Mouse (Mus musculus): ENCODE measurements around the gene Tas1r2. TPM values are rescaled to one million over a fixed set of nuclear protein-coding genes. Genes with fewer than 3 reads are reported as not detected.

The Tas1r2 gene
- polyA plus RNA-seq, 1 experiment from 2014 or later = not detected

- Histone ChIP-seq H3K4me2 (ENCODE audit: low read depth, low read length) (peak overlapping the region; percentile 50), H3K36me3 (ENCODE audit: control insufficient read depth, insufficient read depth, low read length) (peaks cover 41% of the 10 kb centered on the region), H3K27me3 (replicated peaks; ENCODE audit: control insufficient read depth, insufficient read depth, low read length) (no peaks in the 10 kb centered on the region), H3K9ac (ENCODE audit: low read depth, low read length) (no peak overlapping the region), H3K4me3 (ENCODE audit: low read depth, low read length) (peak overlapping the region; percentile 13; the same call in 1 of the 2 replicates), H3K4me1 (ENCODE audit: control insufficient read depth, insufficient read depth, low read length) (no peaks in the 10 kb centered on the region), H3K9me3 (ENCODE audit: control insufficient read depth, low read length) (peaks cover 6% of the 10 kb centered on the region; the same call in 1 of the 2 replicates), H3K27ac (replicated peaks; ENCODE audit: low read depth, low read length) (peak overlapping the region; percentile 44)
- WGBS = 63% methylated on average over 3 of the region's 3 CpGs
- no peak for DNase-seq (ENCODE audit: low spot score)
- ATAC-seq (ENCODE audit: low read depth) = no peak
Observed at GRCm38 (mm10) chr4:139617001-139617364, 36.4 kb upstream of the Tas1r2 start.

GRCm38 (mm10) chr4:139619765-139620164 is 33.6 kb upstream of the Tas1r2 start:
- Histone ChIP-seq H3K4me2 (ENCODE audit: low read depth, low read length) (no peak overlapping the region), H3K4me1 (ENCODE audit: control insufficient read depth, insufficient read depth, low read length) (peaks cover 12% of the 10 kb centered on the region; the same call in 1 of the 2 replicates), H3K36me3 (ENCODE audit: control insufficient read depth, insufficient read depth, low read length) (peaks cover 19% of the 10 kb centered on the region), H3K9me3 (ENCODE audit: control insufficient read depth, low read length) (no peaks in the 10 kb centered on the region), H3K27ac (replicated peaks; ENCODE audit: low read depth, low read length) (no peak overlapping the region), H3K9ac (ENCODE audit: low read depth, low read length) (no peak overlapping the region), H3K4me3 (ENCODE audit: low read depth, low read length) (no peak overlapping the region), H3K27me3 (replicated peaks; ENCODE audit: control insufficient read depth, insufficient read depth, low read length) (no peaks in the 10 kb centered on the region)
- ATAC-seq (ENCODE audit: low read depth) (no peak), DNase-seq (ENCODE audit: low spot score) (no peak)
- WGBS = 75% methylated on average over 6 of the region's 6 CpGs

GRCm38 (mm10) chr4:139622373-139623282 is 30.7 kb upstream of the Tas1r2 start, which contains the start of gene Aldh4a1:
Aldh4a1 (plus strand) TSS chr4:139622866.
- ATAC-seq (ENCODE audit: low read depth) = peak; percentile 100
- H3K9me3 ChIP-seq (ENCODE audit: control insufficient read depth, low read length) = no peaks in the 10 kb centered on the region
- H3K27ac ChIP-seq (replicated peaks; ENCODE audit: low read depth, low read length) = peak within 1 kb of the TSS; percentile 78
- H3K27me3 ChIP-seq (replicated peaks; ENCODE audit: control insufficient read depth, insufficient read depth, low read length) = no peaks in the 10 kb centered on the region
- under 1% methylated on average over 30 of the region's 38 CpGs for WGBS
- H3K4me2 ChIP-seq (ENCODE audit: low read depth, low read length) = peak within 1 kb of the TSS; percentile 79
- H3K9ac ChIP-seq (ENCODE audit: low read depth, low read length) = peak within 1 kb of the TSS; percentile 70
- H3K4me3 ChIP-seq (ENCODE audit: low read depth, low read length) = peak within 1 kb of the TSS; percentile 62
- H3K36me3 ChIP-seq (ENCODE audit: control insufficient read depth, insufficient read depth, low read length) = no peaks in the 10 kb centered on the region
- peaks cover 12% of the 10 kb centered on the region; the same call in 1 of the 2 replicates for H3K4me1 ChIP-seq (ENCODE audit: control insufficient read depth, insufficient read depth, low read length)
- peak; percentile 99 for DNase-seq (ENCODE audit: low spot score)

- Histone ChIP-seq H3K4me1 (ENCODE audit: control insufficient read depth, insufficient read depth, low read length) (peaks cover 12% of the 10 kb centered on the region; the same call in 1 of the 2 replicates), H3K4me3 (ENCODE audit: low read depth, low read length) (peak overlapping the region; percentile 62), H3K27me3 (replicated peaks; ENCODE audit: control insufficient read depth, insufficient read depth, low read length) (no peaks in the 10 kb centered on the region), H3K36me3 (ENCODE audit: control insufficient read depth, insufficient read depth, low read length) (no peaks in the 10 kb centered on the region), H3K9me3 (ENCODE audit: control insufficient read depth, low read length) (no peaks in the 10 kb centered on the region), H3K27ac (replicated peaks; ENCODE audit: low read depth, low read length) (no peak overlapping the region), H3K9ac (ENCODE audit: low read depth, low read length) (peak overlapping the region; percentile 70), H3K4me2 (ENCODE audit: low read depth, low read length) (peak overlapping the region; percentile 79)
- WGBS = 26% methylated on average over 21 of the region's 21 CpGs
- DNase-seq (ENCODE audit: low spot score) (no peak), ATAC-seq (ENCODE audit: low read depth) (no peak)
Observed at GRCm38 (mm10) chr4:139623434-139624115, 29.8 kb upstream of the Tas1r2 start.

- no peak overlapping the region; the same call in 1 of the 2 replicates for H3K27ac ChIP-seq (replicated peaks; ENCODE audit: low read depth, low read length)
- DNase-seq (ENCODE audit: low spot score) (no peak), ATAC-seq (ENCODE audit: low read depth) (no peak)
- H3K36me3 ChIP-seq (ENCODE audit: control insufficient read depth, insufficient read depth, low read length) = no peaks in the 10 kb centered on the region
- peak overlapping the region; percentile 62 for H3K4me3 ChIP-seq (ENCODE audit: low read depth, low read length)
- H3K9me3 ChIP-seq (ENCODE audit: control insufficient read depth, low read length) = no peaks in the 10 kb centered on the region
- peak overlapping the region; percentile 34; the same call in 1 of the 2 replicates for H3K9ac ChIP-seq (ENCODE audit: low read depth, low read length)
- no peaks in the 10 kb centered on the region for H3K27me3 ChIP-seq (replicated peaks; ENCODE audit: control insufficient read depth, insufficient read depth, low read length)
- peaks cover 12% of the 10 kb centered on the region; the same call in 1 of the 2 replicates for H3K4me1 ChIP-seq (ENCODE audit: control insufficient read depth, insufficient read depth, low read length)
- H3K4me2 ChIP-seq (ENCODE audit: low read depth, low read length) = peak overlapping the region; percentile 79
- WGBS = 50% methylated on average over 5 of the region's 5 CpGs
Observed at GRCm38 (mm10) chr4:139624116-139624489, 29.2 kb upstream of the Tas1r2 start.

GRCm38 (mm10) chr4:139624706-139625105 is 28.6 kb upstream of the Tas1r2 start:
- Histone ChIP-seq H3K4me3 (ENCODE audit: low read depth, low read length) (no peak overlapping the region), H3K4me1 (ENCODE audit: control insufficient read depth, insufficient read depth, low read length) (peaks cover 12% of the 10 kb centered on the region; the same call in 1 of the 2 replicates), H3K27ac (replicated peaks; ENCODE audit: low read depth, low read length) (no peak overlapping the region), H3K36me3 (ENCODE audit: control insufficient read depth, insufficient read depth, low read length) (no peaks in the 10 kb centered on the region), H3K4me2 (ENCODE audit: low read depth, low read length) (peak overlapping the region; percentile 79), H3K9ac (ENCODE audit: low read depth, low read length) (no peak overlapping the region; the same call in 1 of the 2 replicates), H3K9me3 (ENCODE audit: control insufficient read depth, low read length) (no peaks in the 10 kb centered on the region), H3K27me3 (replicated peaks; ENCODE audit: control insufficient read depth, insufficient read depth, low read length) (no peaks in the 10 kb centered on the region)
- DNase-seq (ENCODE audit: low spot score) = peak; percentile 66
- WGBS = 68% methylated on average over 10 of the region's 10 CpGs
- no peak for ATAC-seq (ENCODE audit: low read depth)

GRCm38 (mm10) chr4:139627361-139627760 is 26.0 kb upstream of the Tas1r2 start:
- no peaks in the 10 kb centered on the region for H3K36me3 ChIP-seq (ENCODE audit: control insufficient read depth, insufficient read depth, low read length)
- peaks cover 18% of the 10 kb centered on the region; the same call in 1 of the 2 replicates for H3K4me1 ChIP-seq (ENCODE audit: control insufficient read depth, insufficient read depth, low read length)
- no peak overlapping the region for H3K4me3 ChIP-seq (ENCODE audit: low read depth, low read length)
- ATAC-seq (ENCODE audit: low read depth) (no peak), DNase-seq (ENCODE audit: low spot score) (no peak)
- no peak overlapping the region for H3K4me2 ChIP-seq (ENCODE audit: low read depth, low read length)
- H3K9me3 ChIP-seq (ENCODE audit: control insufficient read depth, low read length) = no peaks in the 10 kb centered on the region
- H3K9ac ChIP-seq (ENCODE audit: low read depth, low read length) = no peak overlapping the region
- H3K27me3 ChIP-seq (replicated peaks; ENCODE audit: control insufficient read depth, insufficient read depth, low read length) = no peaks in the 10 kb centered on the region
- no peak overlapping the region for H3K27ac ChIP-seq (replicated peaks; ENCODE audit: low read depth, low read length)
- 95% methylated on average over 11 of the region's 11 CpGs for WGBS

- DNase-seq (ENCODE audit: low spot score) (no peak), ATAC-seq (ENCODE audit: low read depth) (no peak)
- H3K36me3 ChIP-seq (ENCODE audit: control insufficient read depth, insufficient read depth, low read length) = no peaks in the 10 kb centered on the region
- no peaks in the 10 kb centered on the region for H3K9me3 ChIP-seq (ENCODE audit: control insufficient read depth, low read length)
- no peak overlapping the region for H3K4me2 ChIP-seq (ENCODE audit: low read depth, low read length)
- H3K4me1 ChIP-seq (ENCODE audit: control insufficient read depth, insufficient read depth, low read length) = 0 out of 2 replicates have a peak, but pooled peaks cover 5% of the 10 kb centered on the region
- no peak overlapping the region for H3K4me3 ChIP-seq (ENCODE audit: low read depth, low read length)
- WGBS = 70% methylated on average over 10 of the region's 10 CpGs
- H3K9ac ChIP-seq (ENCODE audit: low read depth, low read length) = no peak overlapping the region
- H3K27me3 ChIP-seq (replicated peaks; ENCODE audit: control insufficient read depth, insufficient read depth, low read length) = no peaks in the 10 kb centered on the region
- no peak overlapping the region for H3K27ac ChIP-seq (replicated peaks; ENCODE audit: low read depth, low read length)
Observed at GRCm38 (mm10) chr4:139630171-139630570, 23.2 kb upstream of the Tas1r2 start.
